Mouse (Mus musculus) ovary, postnatal 36 days (tissue): ENCODE data around the gene Fam69b.
A peak's percentile ranks its signal among the peaks of the same experiment; 100 is the strongest.

Source experiments
- DNase-seq: peaks from one replicate; pipeline ENCODE4 v3.0.0; 2022; ENCODE audit warnings: low spot score, mixed read lengths

Fam69b gene

DNA sequence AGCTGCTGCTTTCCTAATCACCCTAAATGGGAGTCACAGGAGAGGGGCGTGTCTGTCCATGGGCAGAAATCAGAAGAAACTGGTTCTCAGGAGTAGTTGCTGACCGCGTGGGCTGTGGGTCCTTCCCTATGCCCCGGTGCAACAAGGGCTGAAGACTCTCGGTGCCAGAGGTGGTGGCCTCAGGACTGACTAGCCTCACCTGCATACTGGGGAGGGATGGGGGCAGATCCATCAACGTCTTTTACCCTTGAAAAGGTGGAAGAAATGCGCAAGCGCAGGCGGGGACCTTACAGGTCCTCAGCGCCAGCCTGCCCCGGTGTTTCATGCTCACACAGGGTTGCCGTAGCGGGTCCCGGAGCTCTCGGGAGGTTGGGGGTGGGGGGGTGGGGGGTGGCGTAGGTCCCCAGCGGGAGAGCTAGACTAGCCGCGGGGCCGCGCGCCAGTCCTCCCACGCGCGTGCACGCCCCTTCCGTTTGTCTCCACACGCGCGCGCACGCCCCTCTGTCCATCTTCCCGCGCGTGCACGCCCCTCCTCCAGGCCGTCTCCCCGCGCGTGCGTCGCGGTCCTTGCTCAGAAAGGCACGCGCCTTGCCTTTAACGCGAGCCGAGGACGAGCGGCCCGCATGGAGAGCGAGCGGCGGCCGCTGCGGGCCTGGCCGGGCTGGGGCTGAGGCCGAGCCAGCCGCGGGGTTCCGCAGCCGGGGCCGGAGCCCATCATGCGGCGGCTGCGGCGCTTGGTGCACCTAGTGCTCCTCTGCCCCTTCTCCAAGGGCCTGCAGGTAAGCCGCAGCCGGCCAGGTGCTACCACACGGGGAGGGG lies at the start of gene Fam69b:
TSS of gene Fam69b (plus strand) at position 537 of the 819 bp plus-strand sequence.
- DNase-seq: peak; percentile 77

DNA sequence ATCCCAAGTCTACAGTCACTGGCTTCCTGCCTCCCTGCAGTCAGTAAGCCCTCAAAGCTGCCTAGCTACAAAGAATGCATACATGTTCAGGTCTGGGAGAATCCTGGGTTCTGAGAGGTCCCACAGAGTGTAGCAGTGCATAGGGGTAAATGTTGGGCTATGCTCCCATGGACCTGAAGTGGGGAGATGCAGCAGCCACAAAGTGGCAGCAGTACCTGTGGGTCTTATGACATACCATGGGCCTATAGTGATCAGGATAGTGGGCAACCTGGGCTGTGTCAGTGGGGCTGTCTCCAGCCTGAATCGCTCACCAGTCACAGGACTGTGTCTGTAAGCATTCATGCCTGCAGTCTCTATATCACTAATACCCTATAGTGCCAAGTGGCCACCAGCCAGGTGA lies 48.5 kb upstream of the Fam69b start, which contains the start of gene Egfl7:
TSS of gene Egfl7 (plus strand) at position 301 of the 400 bp plus-strand sequence.
- DNase-seq: no peak

GRCm38 (mm10) chr2:26580751-26581150 lies 47.5 kb upstream of the Fam69b start:
- DNase-seq: no peak

GRCm38 (mm10) chr2:26582203-26582602 lies 46.1 kb upstream of the Fam69b start:
- DNase-seq: no peak

DNA sequence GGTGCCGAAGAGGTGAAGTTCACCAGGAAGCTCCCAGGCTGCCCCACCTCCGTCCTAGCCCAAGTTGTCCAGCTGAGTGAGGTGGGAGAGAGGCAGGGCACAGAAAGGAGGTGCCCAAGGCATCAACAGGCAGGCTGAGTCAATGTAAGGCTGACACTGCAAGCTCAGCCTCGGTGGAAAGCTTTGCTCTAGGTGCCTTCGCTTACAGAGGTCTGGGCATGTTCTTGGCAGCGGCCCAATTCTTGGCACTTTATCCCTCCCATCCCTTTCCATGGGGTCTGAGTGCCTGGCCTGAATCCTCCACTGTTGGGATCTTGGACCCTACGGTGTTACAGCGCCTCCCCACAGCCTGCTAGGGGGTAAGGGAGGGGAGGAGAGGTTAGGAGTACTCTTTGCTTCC lies 45.5 kb upstream of the Fam69b start:
- DNase-seq: no peak

- DNase-seq: no peak
These were observed 44.6 kb upstream of the Fam69b start for GRCm38 (mm10) chr2:26583640-26584039.

- no peak for DNase-seq
These were observed 42.5 kb upstream of the Fam69b start for GRCm38 (mm10) chr2:26585713-26586112.

DNA sequence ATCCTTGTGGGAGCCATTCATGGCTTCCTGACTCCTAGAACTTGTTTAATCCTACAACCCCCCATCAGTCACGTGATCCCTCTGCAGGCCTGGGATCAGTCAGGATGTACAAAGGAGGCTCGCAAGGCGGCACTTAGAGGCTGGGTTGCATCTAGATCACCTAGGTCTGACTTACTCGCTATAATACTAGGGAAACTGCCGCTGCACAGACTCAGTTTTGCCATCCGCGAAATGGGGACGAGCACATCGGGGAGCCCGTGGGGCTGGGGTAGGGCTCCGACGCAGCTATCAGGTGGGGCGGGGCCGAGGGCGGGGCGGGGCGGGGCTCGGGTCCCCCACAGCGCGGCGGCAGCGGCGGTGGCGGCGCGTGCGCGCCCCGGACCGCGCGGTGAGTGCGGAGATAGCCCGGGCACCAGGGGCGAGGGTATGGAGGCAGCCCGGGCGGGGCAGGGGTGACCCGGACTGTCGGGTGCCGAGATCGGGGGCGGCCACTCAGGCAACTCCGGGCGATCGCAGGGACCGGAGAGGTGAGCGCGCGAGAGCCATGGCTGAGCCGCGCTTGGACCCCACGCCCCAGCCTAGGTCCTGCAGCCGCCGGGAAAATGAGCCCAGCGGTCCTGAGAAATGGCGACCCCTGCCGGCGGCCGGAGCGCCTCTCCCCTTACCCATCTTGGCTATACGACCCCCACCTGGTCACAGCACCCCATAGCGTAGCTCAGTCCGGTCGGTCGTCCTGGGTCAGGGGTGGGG lies 41.8 kb upstream of the Fam69b start, which contains the start of gene Gm20532:
TSS of gene Gm20532 (plus strand) at position 346 of the 750 bp plus-strand sequence.
- DNase-seq: peak; percentile 73

GRCm38 (mm10) chr2:26587044-26587405 lies 41.2 kb upstream of the Fam69b start:
- DNase-seq: no peak

DNA sequence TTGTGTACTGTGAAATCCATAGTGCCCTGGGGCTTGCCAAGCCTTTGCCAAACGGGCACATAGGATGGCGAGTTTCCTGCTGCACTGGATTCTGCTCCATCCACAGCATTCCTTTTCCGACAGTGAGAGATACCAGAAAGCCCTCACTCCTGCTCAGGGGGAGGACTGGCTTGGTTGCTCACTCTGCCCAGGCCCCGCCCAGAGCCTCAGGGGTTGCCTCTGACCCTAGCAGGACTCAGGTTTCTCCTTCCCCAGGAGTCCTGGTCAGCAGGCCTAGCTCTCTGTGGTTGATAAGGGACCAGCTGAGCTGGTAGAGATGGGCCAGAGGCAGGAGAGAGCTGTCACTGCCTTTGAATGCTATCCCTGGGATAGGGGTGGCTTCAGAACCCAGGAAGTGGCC lies 39.7 kb upstream of the Fam69b start:
- DNase-seq: no peak

DNA sequence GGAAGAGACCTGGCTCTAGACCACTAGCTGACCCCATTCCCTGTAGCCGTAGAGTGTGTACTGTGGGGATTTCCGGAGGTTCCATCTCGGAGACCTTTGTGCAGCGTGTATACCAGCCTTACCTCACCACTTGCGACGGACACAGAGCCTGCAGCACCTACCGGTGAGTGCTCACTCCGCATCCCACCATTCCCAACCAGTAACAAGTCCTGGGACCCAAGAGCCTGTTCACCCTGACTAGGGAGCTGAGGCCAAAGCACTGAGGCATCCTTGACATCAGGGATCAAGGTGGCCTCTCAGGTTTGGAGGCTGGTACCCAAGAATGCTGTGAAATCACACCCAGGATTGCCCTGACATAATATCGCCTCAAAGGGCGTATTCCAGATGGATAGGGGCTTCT lies 39.0 kb upstream of the Fam69b start:
- DNase-seq: no peak

GRCm38 (mm10) chr2:26590282-26590681 lies 38.0 kb upstream of the Fam69b start:
- no peak for DNase-seq

GRCm38 (mm10) chr2:26590962-26591361 lies 37.3 kb upstream of the Fam69b start:
- no peak for DNase-seq

- no peak for DNase-seq
These were observed 36.8 kb upstream of the Fam69b start for GRCm38 (mm10) chr2:26591416-26591815.

DNA sequence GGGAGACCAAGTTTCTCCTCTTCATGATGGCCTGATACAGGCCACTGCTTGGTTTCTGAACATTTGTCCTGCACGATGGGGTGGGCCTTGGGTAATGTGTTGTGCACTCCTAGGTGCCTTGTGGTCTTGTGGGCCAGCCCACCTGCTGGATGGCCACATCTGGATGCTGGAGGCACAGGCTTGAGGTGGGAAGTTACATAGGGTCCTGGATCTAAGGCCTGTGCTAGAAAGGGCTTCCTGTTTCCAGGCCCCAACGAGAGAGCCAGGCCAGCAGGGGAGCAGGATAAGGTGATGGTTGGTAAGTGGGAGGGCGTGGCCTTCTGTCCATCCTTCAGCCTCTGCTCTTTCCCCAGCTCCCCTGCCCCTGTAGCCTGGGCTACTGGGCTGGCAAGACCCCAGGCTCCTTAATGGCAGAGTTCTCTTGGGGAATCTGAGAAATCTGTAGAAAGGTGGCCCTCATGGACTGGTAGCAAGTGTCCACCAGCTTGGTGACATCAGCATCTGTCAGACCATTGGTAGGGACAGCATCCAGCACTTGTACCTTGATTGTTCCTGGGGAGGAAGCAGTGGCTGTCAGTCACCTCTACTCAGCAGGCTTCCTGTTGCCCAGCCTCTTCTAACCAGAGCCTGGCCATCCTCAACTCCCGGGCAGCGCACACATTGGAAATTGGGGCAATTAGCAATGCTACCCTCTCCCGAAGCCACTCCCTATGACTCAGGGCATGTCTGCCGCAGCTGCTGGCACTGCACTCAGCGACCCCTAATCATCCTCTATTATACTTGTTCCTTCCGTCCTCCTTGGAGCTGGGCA lies 34.8 kb upstream of the Fam69b start:
- no peak for DNase-seq

GRCm38 (mm10) chr2:26594022-26594346 lies 34.3 kb upstream of the Fam69b start:
- no peak for DNase-seq

DNA sequence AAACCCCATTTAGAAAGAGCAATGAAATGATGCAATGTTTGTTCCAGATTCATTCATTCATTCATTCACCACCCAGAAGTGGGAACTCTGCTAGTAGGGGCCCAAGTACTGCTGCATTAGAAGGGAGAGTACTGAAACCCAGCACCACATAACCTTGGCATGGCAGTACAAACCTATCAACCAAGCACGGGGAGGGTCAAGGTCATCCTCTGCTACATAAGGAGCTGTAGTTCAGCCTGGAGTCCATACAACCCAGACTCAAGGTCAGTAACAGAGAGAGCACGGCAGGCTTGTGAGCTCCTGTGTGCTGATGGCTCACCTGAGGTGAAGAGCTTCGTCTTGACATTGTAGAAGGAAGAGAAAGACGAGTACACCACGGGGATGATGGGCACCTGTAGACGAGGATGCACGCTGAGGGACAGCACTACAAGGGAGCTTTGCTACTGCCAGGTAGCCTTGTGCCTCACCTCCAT lies 33.8 kb upstream of the Fam69b start:
- no peak for DNase-seq

DNA sequence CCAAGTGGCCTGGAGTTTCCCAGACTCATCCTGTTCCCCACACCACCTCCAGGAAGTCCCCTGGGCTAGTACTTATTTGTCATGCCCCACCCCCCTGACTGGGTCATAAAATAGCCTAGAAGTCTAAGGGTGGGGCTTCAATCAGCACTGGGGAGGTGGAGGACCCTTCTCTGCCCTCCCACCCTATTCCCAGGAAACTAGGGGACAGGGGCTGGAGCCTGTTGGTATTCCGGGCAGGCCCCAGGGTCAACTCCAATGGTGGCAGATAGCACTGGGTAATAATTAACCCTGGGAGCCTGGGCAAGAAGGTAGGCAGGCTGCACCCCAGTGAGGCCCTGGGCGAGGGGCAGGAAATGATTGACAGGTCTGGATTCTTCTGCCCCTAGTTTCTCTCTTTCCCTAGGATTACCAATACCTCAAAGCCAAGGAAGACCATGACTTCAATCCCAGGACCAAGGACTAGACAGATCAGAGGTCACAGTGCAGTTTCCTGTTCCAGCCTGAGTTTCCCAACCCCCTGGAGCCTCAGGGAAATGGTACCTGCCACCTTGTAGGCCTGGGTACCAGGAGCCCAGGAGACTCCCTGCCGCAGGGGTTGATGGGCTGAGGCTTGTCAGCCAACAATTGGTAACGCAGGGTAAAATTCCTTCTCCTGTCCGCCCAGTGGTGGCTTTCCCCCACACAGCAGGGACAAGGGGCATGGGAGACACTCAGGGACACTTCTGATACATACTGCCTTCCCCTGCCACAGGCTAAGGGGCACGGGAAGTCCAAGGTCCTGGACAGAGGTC lies 33.1 kb upstream of the Fam69b start:
- DNase-seq: no peak

DNA sequence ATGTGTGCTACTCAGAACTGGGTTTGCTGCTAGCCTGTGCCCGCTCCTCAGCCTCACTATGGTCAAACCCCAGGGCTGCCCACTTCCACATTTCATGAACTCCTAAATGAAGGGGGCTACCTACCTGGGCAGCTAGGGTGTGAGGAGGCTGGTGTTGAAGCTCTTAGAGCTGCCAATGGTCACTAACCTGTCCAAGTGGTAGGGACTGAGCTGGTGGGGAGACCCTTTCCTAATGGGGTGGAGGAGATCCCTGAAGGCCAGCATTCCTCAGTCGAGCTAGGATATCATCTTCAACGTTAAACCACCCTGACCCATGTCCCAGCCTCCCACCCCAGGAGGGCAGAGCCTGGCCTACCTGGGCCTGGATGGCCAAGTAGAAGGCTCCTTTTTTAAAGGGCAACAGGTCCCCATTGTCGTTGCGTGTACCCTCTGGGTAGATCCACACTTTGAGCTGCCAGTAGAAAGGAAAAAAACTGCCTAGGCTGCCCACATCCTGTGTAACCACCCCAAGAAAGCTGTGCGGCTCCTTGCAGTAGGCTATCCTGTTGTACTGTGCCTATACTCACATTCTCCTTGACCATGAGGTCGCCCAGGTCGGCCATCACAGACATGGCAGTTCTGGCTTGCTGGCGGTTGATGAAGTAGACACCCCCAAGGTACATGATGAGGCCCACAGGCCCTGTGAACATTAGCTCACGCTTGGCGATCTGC lies 32.4 kb upstream of the Fam69b start:
- DNase-seq: no peak

DNA sequence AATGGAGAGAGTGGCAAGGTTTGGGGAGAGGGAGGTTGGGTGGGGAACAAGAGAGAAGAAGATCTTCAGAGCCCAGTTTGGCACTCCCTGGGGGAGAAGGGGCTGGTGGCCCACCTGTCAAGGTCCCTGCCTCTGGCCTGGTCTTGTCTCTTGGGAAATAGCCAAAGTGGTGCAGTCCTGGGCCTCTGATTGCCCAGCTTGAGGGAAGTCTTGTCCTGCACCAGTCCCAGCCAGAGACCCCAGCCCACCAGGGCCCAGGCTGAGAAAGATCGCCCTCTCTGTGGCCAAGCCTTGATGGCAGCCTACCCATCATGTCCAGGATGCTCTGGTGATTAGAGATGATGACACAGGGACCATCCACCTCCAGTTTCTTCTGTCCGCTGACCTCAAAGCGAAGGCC lies 31.4 kb upstream of the Fam69b start:
- no peak for DNase-seq

GRCm38 (mm10) chr2:26597810-26598209 lies 30.4 kb upstream of the Fam69b start:
- DNase-seq: no peak
